In genomic region chrX:38207392-38207791, GRCm38 (mm10) we compare ENCODE assay signal across 22 mouse cellular contexts. TPM values are rescaled to one million over a fixed set of nuclear protein-coding genes. Genes with fewer than 3 reads are reported as not detected.
A peak's percentile ranks its signal among the peaks of the same experiment; 100 is the strongest.
DNase-seq lines count a peak whose midpoint lies in the region; ATAC-seq lines count a peak whose summit lies in the region.
"Had no signal": no experiment of that assay in that cellular context is flagged by ENCODE, and none has a peak within 500 bp of the region (broad histone marks: within the 10 kb centered on the region; RNA-seq: fewer than 3 reads in every experiment).

No protein-coding gene starts in this region.

- peak; percentile 42 for DNase-seq in 416B (ENCODE audit: low read depth)
- DNase-seq in ovary, postnatal 14 days (ENCODE audit: low spot score): no peak
- DNase-seq in left cerebral cortex, postnatal 25 days (ENCODE audit: low spot score in 2 of 2): no peak
- DNase-seq in adrenal gland, adult 18-20 months (ENCODE audit: low spot score in 2 of 2): no peak
- DNase-seq: adrenal gland, postnatal 10 days; adrenal gland, postnatal 36 days; B cell, adult 2 months; cerebellum, adult 18-20 months; cerebellum, adult 9-10 months; cerebellum, postnatal 14 days; forebrain, postnatal 0 days; gastrocnemius, adult 2 months; gastrocnemius, postnatal 14 days; heart, adult 18-20 months; heart, postnatal 10 days; heart, postnatal 36 days had no signal

- peak; percentile 89 for ATAC-seq in common myeloid progenitor, adult 5-6 weeks (replicated peaks; ENCODE audit: low read depth, poor library complexity, severe bottlenecking)
- ATAC-seq in megakaryocyte, adult 5-6 weeks (ENCODE audit: poor library complexity, severe bottlenecking): peak; percentile 54; the same call in 1 of the 2 replicates
- ATAC-seq: activated CD4-positive, CD25-positive, alpha-beta regulatory T cell, adult 4 months; forebrain, embryonic 14.5 days; forebrain, postnatal 0 days; hindbrain, postnatal 0 days; inflammation-experienced regulatory T-cells, adult 6 months had no signal

- intact Hi-C loops in left cerebral cortex, postnatal 25 days (cut with DNase I): no loop called here

RNA-seq across cellular contexts. Expression of gene Zbtb33, which starts 17.8 kb away (rescaled TPM):
- total RNA-seq in common myeloid progenitor, adult 5-6 weeks (2017): 30.6 and 31.5 TPM in 2 replicates
- 29.1 and 32.1 TPM in 2 replicates for total RNA-seq in megakaryocyte, adult 5-6 weeks (2015)
- total RNA-seq in megakaryocyte, adult 5-6 weeks (2017): 20.7 and 24.2 TPM in 2 replicates
- total RNA-seq in left cerebral cortex, postnatal 25 days (2021): 10 to 100 TPM; 21.0 to 26.3 TPM
- total RNA-seq in adrenal gland, adult 18-20 months (2021): 10 to 100 TPM; 28.0 to 36.1 TPM

RNA-seq across cellular contexts. Expression of gene Tmem255a, which starts 44.8 kb away (rescaled TPM):
- not detected in 2 replicates for total RNA-seq in common myeloid progenitor, adult 5-6 weeks (2017)
- total RNA-seq in megakaryocyte, adult 5-6 weeks (2015): not detected in 2 replicates
- 0.12 TPM in 1 of 2 replicates, not detected in the other for total RNA-seq in megakaryocyte, adult 5-6 weeks (2017)
- total RNA-seq in left cerebral cortex, postnatal 25 days (2021): 10 to 100 TPM; 16.4 to 19.5 TPM
- 10 to 100 TPM; 20.4 to 38.1 TPM for total RNA-seq in adrenal gland, adult 18-20 months (2021)

Comparison
In these comparisons a context has a peak if more than half of its experiments do, and no peak if none do; other contexts are left out.
1. RNA of gene Tmem255a, which starts 44.8 kb away (total RNA-seq): 20.4 to 38.1 TPM in adrenal gland, adult 18-20 months and 16.4 to 19.5 TPM in left cerebral cortex, postnatal 25 days; not detected in common myeloid progenitor, adult 5-6 weeks and 0.12 TPM in megakaryocyte, adult 5-6 weeks; every median in the first group is over 10 times any median in the second.